Mouse (Mus musculus) mesoderm, embryonic 11.5 days (tissue): ENCODE results near the gene Hdac4.

ENCODE experiments used
- DNase-seq: peaks from one replicate; pipeline ENCODE4 v3.0.0-alpha.2; 2012; ENCODE audit warnings: low read depth, low spot score

Gene Hdac4

DNA sequence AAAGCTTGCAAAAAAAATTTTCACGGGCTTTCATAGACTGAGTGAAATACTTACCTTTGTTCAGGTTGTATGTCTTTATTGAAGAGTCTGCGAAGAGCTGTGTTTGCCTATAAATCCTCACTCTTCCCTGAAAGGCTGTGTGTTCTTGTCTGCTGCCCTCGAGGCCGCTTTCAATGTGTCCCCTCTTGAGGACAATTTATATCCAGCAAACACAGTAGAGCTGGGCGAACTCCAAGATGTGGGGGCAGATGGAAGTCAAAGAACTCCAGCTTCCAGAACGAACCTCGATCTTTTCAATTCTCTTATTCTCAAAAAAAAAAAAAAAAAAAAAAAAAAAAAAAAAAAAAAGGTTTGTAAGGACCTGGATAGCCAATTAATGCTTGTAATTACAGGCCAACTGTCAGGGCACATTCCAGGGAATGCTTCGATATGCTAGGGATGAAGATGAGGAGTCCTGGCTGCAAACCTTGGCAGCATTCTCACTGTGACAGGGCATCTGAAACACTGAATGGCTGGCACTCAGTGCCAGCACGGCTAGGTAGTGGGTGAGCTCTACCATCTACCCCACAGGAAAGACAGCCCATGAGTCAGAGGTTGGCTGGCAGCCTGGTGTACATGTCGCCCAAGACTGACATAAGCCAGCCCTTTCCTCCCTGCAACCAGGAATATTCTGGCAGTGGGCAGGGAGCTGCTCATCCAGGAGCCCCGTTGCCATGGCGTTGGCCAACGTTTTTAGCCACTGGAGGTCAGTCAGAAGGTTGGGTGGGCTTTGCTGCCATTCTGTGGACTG lies at the start of gene Hdac4:
Gene Hdac4 (minus strand): TSS at position 340 of the 790 bp plus-strand sequence.
- DNase-seq: no peak

DNA sequence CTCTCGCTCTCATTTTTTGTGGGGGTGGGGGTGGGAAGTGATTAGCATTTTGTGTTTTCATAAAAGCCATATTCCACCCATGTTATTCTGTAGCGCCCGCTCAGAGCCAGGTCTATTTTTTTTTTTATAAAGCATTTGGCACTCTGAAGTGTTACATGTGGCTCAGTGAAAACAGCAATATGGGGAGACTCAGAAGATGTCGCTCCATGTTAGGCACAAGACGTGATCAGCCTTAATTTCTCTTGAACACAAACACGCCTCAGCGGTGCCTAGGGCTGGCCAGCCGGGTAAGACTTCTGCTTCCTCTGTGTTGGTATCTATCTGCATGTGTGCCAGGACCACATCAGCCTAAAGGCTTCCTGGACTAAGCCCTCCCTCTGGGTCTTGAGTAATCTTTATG lies 48.0 kb upstream of the Hdac4 start:
- DNase-seq: no peak

DNA sequence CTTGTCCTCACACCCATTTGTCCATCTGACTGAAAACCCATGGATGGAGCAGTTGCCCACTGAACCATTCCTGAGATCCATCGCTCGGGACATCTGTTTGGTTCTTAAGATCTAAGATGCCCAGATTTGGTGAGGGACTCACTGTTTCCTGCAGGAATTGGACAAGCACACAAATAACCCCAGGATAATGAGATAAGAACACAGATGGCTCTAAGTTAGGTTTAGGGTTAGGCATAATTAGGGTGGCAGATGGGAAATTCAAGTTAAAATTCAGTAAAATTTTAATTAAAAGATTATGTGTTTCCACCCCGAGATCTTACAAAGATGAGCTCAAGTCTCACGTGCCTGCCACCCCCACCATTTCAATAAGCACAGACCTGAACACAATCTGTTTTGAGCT lies 44.6 kb upstream of the Hdac4 start:
- DNase-seq: no peak

DNA sequence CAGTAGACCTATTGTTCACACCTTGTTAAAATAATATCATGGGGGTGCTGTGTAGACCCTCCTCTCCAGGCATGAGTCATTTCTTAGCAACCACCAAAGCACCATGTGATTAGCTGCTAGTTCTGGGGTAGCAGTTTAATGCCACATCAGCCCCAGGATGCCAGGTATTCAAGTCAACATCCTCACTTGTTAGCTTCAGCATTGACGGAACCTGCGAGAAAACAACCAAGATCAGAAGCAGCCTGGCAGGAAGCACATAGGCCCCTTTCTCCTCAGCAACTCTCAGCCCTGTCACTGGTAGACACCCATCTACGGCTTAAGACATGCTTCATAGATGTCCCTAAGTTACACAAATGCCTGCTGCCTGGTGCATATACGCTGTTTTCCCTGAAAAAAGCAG lies 40.1 kb upstream of the Hdac4 start:
- no peak for DNase-seq

DNA sequence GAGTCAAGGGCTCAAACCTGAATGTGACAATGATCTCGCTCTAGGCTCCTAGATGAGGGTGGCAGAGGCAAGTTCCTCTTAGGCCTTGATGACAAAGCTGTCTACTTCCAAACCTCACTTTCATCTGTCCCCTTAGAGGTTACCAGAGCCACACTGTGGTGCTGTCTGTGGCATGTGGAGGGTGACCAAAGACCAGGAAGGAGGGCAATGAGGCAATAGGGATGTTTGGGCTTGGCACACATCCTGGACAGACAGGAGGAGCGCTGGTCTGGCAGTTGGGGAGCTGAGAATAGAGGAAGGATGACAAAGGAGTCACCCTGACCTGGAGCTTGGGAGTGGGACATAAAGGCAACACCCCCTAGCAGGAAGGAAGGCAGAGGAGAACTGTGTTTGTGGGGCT lies 29.8 kb upstream of the Hdac4 start:
- no peak for DNase-seq

DNA sequence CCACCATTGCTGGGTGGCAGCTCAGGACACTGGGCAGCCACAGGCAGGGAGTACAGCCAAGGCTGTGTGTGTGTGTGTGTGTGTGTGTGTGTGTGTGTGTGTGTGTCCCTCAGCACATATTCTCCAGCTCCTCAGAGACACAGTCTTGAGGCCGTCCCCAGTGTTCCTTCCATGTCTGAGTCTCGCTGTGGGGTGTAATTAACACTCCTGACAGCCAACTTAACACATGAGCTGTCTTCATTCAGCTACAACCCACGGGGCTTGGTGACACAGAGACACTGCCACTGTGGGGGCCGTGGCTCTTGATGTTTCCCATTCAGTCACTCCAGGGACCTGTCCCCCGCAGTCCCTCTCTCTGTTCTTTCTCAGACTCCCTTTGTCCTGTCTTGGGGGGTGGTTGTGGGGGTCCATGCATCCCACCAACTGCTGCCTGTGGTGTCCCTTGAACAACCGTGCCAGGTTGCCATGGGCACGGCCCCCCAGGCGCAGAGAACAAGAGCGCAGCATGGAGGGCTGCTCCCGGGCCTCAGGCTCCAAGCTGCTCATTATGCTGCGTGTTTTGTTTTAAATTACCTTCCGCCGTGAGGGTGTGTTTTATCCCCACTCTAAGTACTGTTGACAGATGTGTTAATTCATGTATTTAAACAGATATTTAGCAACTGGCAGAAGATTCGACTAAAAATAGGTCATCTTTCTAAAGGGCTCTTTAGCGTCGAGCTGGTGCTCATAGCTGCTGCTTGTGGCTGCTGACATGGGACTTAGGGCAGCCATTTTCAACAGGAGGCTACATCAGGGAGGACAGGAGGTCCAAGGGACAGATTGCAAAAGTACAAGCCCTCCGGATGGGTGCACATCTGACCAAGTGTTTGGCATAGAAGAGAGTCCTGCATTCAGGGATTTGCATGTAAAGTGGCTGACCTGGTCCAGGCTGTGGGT lies 28.7 kb upstream of the Hdac4 start:
- DNase-seq: peak; percentile 36

DNA sequence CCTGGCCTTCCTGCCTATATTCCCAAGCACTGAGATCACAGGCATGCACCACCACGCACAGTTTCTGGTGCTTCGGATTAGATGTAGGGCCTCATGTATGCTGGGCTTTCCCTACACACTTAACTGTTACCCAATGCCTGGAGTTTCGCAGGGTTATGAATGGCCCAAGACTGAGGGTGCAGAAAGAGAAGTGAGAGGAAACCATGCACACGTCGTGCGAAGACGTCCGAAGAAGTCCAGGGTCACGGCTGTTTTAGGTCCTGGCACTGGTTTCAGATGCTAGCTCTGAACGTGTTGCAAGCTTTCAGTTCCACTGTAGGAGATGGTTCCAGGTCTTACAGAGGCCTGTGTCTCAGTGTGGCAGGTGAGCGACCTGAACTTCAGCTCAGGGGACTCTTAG lies 21.2 kb upstream of the Hdac4 start:
- no peak for DNase-seq

DNA sequence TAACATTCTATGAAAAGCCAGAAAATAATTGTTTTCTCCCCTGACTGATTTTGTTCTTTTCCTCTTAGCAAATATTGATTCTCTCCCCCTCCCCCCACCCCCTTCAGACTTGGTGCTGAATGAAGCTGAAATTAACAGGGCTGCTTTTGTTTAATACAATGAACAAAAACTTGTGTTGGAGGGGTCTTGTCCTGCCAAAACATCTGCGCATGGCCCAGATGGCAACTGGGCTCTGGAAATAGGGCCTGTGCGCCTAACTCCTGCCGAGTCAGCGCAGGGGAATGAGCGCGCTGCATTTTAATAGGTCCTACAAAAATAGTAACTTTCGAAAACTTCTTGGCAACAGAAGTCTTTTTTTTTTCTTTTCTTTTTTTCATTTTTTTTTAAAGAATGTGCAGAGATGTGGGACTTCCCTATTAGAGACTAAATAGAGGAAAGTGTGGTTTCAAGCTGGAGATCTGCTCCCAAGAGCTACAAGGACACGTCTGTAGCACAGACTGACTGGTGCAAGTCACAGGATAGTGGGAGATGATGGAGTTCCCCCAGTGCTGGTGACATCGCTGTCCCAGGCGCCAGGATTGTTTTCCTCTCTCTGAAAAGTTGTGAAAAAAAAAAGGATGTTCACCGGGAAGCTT lies 20.6 kb upstream of the Hdac4 start:
- DNase-seq: no peak

DNA sequence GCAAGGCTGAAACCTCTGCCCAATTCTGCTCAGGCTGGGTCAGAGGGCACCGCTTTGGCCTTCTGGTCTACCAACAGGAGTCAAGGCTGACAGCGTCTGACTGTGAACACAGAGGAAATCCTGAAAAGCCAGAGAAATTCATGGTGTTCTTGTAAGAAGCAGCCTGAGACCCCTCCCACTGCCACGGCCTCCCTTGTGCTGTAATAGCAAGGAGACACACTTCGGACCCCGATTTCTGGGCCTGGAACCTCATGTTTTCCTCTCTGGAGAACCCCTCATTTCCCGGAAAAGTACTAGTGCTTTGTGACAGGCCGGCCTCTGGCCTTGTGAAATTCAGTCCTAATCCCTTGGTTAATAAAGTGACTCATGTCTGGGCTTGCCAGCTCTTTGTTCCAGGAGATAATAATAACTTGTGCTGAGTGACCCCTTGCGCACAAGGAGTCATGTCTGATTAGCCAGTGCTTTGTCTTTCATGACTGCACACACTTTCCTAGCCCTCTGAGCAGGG lies 19.7 kb upstream of the Hdac4 start:
- no peak for DNase-seq

DNA sequence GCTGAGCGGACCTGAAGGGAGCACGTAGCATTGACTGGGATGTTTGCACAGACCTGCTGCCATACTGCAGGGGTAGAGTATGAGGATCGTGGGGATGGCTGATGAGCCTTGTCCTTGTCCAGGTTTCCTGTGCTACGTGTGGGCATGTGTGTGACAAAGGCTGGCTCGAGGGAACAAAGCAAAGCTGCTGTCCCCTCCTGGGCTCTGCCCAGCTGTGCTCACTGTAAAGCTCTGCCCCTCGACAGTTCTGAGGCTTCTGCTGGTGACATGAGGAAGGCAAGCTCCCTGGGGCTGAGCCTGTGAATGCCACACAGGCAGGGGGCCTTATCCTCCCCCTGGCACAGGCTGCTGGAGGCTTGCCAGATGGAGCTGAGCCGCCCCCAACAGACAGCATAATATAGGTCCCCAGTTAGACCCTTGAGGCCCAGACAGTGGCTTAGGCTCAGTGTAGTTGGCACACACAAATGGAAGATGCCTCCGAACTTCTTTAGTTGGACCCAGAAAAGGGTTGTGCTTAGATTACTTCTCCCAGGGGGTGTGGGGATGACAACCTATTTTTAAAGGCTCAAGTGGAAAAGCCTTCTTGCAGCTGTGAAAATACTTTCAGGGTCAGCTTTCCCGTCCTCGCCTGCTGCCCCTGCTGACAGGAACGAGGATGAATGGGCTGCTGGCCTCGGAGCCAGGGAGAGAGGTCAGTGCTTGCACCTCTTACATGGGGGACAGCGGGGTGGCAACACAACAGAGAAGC lies 16.7 kb upstream of the Hdac4 start:
- DNase-seq: peak; percentile 74

DNA sequence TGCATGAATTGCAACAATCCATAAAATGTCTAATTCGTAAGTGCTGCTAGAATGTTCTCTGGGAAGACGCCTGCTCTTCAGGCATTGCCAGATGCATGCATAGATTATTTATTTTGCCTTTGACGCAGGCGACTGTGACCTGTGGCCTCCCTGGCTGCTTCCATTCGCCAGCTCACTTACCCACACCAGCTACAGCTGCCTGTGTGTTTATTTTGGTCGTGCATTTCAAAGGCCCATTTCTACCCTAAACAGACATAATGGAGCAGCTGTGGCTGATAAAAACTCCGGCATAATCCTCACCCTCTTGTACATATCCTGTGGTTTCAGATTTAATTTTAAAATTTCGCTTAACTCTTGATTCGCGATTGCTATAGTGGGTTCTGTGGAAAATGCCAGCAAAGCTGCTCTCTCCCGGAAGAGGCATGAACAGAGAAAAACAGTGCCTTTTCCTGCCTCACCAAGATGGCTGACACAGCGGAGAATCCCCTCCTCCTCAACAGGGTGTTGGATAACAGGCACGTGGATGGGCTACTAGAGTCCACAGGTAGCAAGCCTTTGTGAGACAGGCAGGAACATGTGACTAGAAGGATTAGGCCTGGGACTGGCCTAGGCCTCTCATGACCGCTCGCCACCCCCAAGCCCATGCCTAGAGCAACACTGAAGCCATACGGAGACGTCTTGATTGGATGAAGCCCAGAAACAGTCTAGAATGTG lies 7.3 kb upstream of the Hdac4 start:
- DNase-seq: no peak

DNA sequence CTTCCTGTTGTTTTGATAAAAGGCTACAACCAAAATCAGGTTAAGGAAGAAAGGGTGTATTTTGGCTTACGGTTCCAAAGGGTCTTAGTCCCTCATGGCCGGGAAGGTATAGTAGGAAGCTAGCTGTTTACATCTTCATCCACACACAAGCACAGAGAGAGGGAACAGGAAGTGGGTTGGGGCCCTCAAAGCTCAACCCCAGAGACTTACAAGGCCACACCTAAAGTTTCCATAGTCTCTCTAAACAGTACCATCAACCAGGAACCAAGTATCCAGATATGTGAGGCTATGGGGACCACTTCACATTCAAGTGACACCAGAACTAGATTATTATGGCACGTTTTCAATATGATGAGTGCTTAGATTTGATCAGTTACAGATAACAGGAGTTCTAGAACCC lies 5.0 kb downstream of the Hdac4 start:
- DNase-seq: no peak

DNA sequence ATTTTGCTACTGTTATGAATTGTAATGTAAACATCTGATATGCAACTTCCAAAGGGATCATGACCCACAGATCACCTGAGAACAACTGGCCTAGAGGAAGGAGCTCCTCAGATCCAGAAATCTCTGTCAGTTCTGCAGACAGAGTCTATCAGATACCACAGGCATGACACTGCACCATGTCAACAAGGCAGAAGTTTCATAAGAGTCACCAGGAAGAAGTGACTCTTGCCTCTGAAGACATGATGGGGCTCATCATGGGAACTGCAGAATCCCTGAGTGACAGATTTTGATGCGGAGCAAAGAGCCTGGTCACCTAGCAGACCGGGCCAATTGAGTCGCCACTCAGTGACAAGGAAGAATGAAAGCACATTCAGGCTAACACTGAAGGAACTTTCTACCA lies 8.4 kb downstream of the Hdac4 start:
- DNase-seq: no peak

DNA sequence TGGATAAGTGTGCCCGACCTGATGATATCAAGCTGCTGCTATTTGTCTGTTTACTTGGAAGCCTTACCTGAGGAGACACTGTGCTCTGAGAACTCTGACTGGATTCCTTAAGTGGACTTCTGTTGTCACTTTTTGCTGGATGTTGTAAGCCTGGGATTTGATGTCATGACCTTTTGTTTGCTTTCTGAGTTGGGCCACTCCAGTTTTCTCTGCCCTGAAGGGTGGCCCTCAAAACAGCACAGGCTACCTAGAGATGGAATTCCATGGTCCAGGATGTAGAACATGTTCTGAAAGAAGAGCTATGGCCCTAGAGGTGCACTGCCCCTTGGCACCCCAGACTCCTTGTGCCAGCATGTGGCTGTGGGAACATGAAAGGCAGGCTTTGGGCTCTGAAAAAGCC lies 10.9 kb downstream of the Hdac4 start:
- DNase-seq: no peak

DNA sequence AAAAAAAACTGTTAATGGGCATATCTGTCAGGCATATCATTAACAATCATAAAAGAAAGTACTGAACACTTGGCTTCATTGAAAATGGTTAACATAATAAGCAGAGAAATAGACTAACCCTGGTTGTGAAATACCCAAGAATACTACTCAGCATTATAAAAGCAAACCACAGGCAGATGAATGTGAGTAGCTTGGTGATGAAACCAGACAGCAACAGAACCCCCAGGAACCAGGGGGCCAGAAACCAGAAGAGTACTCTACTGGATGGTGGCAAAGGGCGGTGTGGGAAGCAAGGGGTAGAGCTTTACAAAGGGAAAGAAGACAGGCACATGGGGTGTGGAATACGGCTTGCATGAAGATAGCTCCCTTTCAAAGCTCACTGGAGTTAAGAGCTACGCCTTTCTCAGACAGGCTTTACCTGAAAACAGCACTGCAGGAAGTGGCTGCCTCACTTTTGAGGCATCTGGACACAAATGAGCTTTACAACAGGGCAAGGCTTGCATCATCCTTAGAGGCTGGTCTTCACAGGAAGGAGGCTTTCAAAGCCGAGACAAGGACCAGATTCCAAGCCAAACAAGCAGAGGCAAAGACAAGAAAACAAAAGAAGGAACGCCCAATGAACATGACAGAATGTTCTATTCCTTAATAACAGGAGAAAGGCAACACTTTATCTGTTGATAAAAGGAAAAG lies 12.3 kb downstream of the Hdac4 start:
- DNase-seq: no peak

DNA sequence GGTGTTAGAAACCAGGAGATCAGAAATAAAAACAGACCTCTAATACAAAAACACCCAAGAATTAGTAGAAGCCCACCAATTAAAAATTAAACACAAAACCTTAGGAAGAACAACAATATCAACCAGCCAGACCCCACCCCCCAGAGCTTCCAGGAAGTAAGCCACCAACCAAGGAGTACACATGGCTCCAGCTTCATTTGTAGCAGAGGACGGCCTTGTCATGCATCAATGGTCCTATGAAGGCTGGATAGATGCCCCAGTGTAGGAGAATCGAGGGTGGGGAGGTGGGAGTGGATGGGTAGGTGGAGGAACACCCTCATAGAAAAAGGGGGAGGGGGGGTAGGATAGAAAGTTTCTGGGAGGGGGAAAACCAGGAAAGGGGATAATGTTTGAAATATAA lies 13.5 kb downstream of the Hdac4 start:
- DNase-seq: no peak

DNA sequence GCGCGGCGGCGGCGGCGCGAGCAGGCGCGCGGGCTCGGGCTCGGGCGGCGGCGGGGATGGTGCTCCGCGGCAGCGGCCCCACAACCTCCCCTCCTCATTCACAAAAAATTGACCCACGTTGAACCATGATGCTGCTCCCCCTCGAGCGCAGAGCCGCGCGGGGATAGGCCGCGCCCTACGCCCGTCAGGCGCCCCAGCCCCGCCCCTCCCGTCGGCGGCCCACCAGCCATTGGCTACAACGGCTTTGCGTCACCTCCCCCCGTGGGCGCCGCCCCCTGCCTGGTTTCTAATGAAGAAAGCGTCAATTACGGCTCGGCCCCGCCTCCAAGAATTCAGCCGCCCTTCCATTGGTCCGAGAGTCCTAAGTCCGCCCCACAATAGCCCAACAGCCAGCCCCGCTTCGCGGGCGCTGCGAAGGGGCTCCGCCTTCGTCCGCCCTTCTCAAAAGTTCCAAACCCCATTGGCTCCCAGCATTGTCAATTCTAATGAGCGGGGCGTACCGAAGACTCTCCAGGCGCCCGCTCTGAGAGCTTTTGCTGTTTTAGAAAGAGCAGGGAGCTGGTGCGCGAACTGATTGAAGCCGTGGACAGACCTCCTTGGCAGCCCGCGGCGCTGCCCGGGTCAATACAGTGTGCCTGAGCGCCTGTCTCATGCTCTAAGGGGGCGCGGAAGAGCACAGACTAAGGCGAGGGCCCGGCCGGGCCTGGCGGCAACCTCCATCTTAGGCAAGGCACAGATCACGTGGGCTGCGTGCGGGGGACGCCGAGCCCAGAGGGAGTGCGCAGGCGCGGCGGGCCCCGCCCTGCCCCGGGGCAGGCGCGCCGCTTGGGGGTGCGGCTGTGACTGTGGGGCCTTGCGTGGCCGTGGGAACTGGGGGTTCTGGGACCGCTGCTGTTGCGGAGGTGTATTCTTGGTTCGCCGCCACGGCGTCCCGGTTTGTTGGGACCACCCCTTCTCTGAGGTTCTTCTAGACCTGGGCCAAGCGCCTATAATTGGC lies 15.1 kb downstream of the Hdac4 start:
- DNase-seq: peak; percentile 99

DNA sequence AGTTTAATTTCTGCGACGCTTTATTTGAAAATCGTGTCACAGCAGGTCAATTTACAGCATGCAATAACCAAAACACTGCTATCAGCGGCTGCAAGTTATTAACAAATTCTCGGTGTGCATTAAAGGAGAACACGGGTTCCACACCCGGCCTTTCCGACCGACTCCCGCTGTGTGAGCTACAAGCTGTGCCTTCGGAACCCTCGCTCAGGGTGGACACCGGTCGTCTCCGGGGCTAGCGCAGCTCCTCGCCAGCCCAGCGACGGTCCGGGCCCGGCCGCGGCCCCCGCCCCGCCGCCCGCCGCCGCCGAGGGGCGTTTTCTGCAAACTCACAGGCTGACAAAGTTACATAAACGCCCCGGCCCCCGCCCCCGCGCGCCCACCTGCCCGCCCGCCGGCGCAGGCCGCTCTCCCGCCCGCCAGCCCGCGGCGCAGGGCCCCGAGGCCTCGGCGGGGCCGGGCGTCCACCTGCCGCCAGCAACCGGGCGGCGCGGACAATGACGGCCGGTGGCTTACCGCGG lies 16.0 kb downstream of the Hdac4 start:
- DNase-seq: no peak

DNA sequence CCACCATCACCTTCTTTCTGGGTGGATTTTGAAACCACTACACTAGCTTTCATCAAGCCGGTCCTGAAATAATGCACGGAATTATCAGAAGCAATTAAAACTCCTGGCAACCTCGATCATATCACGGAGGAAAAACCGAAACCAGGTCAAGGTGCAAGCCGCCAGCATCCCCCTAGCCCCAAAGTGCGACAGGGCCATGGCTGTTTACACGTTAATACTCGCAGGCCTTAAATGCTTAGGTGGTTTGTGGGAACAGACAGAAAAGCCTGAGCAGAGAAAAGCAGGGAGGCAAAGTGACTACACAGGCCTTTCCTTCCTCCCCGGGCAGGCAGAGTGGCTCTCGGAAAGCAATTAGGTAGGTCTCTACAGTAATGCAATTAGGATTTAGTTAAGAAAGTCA lies 16.4 kb downstream of the Hdac4 start:
- DNase-seq: no peak
